Mouse (Mus musculus) cerebellum, postnatal 25 days (tissue): ENCODE results near the gene Morn3.
A peak's percentile ranks its signal among the peaks of the same experiment; 100 is the strongest.

Experiments used
- DNase-seq, 2 experiments: peaks; one replicate each; pipeline ENCODE4 v3.0.0; 2021; ENCODE audit warnings: mixed read lengths in 2 of 2

Gene Morn3

DNA sequence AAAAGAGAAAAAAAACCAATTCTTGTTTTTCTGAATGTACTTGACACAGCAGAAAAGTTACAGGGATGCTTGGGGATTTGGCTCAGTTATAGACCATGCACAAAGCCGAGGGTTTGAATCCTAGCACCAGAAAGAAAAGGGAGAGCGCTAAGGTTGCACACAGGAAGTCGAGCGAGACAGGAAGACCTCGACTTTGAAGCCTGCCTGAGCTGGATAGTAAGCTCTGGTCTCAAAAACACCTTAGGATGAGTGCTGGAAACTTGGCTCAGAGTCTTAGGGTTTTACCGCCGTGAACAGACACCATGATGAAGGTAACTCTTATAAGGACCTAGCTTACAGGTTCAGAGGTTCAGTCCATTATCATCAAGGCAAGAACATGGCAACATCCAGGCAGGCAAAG is 25.4 kb downstream of the Morn3 start:
- no peak for DNase-seq

DNA sequence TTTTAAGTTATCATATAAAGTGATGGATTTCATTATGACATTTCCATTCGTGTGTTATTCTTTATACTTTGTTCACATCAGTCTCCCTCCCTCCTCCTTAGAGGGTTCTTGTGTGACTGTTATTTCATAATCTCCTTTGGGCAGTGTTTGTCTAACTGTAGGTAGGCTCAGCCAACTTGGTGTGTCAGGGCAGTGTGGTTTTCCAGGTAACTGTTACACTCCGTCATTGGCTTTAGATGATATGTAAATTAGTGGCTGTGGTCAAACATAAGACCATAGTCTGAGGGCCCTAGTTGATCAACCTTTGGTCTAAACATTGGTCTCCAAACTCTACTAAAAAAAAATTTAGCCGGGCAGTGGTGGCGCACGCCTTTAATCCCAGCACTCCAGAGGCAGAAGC is 26.4 kb downstream of the Morn3 start:
- DNase-seq: no peak

DNA sequence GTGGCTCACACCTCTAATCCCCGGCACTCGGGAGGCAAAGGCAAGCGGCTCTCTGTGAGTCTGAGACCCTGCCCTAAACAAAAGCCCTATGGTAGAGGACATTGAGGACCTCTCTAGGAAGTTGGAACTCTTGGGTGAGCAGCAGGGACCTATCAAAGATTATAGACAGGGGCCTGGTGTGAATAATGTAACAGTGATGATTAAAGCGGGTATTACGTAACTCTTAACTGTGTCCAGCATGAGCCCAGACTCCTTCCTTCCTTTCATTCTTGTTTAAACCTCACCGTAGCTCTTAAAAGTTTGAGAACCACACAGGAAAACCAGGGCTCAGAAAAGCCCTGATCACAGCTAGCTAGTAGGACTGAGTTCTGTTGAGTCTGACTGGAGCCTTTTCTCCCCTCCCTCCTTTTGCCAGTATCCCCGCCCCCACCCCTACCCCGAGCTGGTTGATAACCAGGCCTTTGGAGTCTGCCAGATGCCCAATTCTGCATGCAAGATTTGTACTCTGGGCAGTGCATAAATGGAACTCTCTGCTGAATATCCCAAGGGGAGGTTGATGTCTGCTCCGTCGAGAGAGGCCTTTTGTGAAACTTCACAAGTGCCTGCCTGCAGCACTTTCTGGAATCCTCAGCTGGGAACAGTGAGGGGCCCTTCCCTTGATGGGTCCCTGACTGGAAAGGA is 27.3 kb downstream of the Morn3 start:
- no peak for DNase-seq

DNA sequence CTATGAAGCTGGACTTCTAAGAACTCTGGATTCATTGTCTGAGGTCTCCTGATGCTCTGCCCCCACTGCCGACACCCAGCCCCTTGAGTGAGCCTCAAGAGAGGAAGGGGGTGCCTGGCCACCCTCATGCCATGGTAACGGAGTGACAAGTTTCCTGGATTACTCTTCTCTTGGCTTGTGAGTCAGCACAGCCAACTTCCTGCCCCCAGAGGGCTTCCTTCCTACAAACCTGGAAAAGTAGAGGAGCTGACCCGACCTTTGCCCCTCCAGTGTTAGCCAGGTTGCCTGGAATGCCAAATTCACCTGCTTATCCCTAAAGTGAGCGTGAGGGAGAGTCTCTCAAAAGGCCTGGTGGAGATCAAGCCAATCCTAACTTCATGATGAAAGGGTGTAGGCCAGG is 29.3 kb downstream of the Morn3 start:
- DNase-seq: no peak

DNA sequence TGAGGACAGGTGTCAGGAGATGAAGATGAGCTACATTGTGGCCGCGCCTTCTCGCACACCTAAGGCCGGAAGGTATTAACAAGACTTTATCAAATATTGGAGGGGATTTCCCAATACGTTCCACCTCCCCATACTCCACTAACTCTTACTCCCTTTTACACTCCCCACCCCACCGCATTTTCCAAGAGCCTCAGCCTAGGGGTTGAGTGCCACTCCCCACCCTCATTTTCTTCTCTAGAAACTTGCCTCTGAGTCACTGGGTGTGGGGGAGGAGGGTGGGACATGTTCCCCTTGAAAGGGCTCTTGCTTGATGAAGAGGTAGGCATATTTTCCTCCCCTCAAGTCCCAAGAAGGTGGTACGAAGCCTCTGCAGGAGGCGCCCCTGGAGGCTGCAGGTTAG is 30.9 kb downstream of the Morn3 start:
- DNase-seq: no peak

DNA sequence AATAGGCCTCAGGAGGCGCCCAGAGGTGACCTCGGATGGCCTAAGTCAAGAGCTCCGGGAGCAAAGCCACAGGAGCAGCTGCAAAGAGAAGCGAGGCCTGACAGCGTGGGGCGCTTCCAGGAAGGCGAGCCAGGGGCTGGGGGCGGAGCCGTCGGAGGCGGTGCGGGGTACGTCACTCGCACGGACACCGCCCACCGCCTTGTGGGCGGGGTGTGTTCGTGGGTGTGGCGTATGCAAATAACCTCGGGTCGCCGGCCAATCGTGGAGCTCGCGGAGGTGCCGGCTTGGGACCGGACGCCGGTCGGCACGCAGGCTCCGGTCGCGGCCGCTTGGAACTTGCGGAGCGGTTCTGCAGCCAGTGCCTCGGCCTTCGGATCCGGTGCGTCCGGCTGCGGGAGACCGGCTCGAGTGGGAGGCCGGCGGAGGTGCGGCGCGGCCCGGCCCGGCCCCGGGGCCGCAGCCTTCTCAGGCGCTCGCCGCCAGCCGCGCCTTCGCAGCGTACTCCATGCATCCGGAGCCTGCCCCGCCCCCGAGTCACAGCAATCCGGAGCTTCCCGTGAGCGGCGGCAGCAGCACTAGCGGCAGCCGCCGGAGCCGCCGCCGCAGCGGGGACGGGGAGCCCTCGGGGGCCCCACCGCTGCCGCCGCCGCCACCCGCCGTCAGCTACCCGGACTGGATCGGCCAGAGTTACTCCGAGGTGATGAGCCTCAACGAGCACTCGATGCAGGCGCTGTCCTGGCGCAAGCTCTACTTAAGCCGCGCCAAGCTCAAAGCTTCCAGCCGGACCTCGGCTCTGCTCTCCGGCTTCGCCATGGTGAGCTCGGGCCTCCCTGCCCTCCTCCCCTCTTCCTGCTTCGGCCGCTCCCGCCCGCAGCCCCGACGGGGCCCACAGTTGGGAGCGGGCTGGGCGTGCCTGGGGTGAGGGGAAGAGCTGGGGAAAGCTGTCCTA is 31.8 kb downstream of the Morn3 start, which contains the start of gene Orai1:
Gene Orai1 (plus strand): TSS at position 322 of the 949 bp plus-strand sequence.
- peak; percentile 98 to 99 for DNase-seq

DNA sequence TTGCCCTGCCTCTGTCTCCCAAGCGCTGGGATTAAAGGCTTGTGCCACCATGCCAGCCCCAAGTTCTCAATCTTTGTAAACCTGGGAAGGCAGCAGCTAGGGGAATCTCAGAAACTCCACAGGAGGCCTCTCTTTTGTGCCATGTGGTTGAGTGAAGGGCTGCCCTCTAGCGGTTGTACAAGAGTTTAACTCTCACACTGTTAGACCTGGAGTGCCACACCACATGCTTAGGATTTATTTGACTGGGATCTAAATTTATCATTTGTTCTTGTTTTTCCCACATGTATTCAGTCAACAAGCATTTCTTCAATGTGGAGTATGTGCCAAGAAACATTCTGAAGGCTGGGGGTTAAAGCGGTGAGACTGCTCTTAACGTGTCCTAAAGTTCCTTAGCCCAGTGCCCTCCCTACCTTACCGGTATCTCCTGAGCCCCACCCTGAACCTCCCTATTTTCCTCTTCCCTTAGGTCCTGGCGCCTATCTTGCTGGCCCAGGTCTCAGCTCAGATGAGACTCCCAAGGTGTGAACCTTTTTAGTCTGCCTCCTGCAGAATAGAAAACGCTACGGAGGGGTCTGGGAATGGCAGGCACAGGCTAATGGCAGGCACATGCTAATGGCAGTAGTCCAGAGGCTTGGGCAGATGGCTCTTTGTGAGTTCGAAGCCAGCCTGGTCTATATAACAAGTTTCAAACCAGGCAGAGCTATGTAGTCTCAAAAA is 33.1 kb downstream of the Morn3 start:
- DNase-seq: peak; percentile 73 to 84

DNA sequence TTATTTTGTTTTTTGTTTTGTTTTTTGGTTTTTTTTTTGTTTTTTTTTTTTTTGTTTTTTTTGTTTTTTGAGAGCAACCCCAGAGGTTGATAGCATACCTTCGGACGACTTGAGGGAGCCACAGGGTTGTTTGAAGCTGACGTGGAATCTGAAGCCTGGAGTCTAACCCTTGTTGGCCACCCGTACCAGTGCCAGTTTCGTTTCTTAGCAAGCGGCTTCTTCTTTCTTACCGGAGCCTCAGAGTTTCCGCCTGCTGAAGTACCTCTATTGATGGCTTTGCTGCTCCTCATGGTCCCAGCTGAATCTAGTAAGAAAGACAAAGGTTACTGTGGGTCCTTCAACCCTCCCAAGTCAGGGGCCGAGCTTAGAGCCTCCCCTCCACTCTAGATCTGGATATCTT is 35.1 kb downstream of the Morn3 start:
- no peak for DNase-seq

DNA sequence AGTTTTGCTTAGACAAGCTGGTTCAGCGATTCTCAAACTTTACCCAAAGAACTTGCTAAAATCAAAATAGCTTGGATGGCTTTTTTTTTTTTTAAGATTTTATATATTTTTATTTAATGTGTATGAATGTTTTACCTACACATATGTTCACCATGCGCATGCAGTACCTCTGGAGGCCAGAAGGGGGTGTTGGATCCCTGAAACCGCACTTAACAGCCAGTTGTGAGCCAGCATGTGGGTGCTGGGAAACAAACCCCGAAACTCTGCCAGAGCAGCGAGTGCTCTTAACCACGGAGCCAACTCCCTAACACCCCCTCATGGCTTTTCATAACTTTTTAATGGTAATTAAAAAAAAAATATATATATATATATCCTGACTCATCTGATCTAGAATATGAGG is 36.0 kb downstream of the Morn3 start:
- peak in 1 of 2 experiments; percentile 43 for DNase-seq

DNA sequence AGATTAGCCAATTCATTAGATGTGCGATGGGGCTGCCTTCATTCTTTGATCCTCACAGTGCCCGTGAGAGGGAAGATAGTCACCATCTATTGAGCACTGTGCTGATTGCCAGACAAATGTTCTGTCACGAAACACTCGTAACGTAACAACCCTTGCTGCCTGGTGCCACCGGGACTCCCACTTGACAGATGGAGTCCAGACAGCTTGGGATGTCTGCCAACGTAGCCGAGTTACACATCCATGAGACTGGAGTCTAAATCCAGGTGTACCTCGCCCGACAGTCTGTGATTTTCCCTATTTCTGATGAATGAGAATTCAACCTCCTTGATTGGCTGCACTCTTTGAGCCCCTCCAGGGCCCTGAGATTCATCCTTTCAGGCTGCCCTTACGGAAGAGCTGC is 36.9 kb downstream of the Morn3 start:
- peak; percentile 73 to 84 for DNase-seq

DNA sequence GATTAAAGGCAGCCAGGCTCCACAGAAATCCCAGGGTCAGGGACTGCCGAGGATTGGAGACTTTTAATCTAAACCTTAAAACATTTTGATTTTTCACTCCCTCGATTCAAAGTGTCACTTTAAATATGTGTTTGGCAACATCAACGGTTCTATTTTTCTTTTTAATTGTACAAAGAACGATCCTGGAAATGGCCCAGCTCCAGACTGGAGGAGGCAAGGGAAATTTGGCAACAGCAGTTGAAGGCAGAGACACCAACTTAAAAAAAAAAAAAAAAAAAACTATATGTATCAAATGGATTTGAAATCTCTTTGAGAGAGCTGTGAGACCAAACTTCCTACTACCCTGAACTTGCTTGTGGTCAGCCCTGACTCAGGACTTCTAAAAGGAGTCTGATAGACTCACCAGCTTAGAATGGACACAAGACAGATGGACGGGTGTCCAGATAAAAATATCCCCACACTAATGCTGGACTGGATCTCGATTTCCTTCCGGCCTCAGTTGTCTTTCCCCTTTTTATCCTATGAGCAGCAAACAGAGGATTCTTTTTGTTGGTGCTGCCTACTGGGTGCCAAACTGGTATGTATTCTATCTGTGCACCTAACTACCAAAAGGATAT is 37.8 kb downstream of the Morn3 start:
- DNase-seq: peak in 1 of 2 experiments; percentile 45

DNA sequence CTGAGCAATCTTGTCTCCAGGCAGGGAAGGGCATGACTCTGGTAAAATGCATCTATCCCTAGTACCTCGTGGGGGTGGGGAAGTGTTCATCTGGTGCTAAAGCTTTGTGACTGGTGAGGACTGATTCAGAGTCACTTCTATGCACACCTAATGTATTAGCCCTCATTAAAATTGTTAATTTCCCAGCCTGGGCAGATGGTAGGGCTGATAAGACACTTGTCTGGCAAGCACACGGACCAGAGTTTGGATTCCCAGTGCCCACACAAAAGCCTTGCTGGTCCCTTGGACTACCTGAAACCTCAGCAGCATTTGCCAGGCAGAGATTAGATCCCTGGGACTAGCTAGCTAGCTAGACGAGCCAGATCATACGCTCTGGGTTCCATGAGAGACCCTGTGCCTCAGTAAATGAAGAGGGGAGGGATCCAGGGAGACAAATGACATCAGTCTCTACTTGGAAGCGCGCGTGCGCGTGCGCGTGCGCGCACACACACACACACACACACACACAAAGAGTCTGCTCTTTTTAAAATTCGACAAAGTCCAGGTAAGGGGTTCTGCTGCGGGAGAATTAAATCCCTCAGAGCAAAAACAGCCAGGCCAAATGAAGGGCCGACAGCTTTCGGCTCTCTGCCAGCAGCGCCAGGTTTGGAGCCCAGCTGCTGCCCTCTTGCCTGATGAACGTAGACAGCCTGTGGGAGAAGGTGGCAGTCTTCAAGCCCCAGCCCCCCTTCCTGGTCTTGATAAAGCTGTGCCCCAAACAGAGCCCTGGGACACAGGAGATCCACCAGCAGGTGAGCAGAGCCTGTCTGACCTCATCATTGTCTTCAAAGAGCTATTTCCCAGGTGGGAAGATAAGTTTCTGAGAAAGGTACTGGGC is 40.9 kb downstream of the Morn3 start:
- DNase-seq: peak; percentile 66 to 78

DNA sequence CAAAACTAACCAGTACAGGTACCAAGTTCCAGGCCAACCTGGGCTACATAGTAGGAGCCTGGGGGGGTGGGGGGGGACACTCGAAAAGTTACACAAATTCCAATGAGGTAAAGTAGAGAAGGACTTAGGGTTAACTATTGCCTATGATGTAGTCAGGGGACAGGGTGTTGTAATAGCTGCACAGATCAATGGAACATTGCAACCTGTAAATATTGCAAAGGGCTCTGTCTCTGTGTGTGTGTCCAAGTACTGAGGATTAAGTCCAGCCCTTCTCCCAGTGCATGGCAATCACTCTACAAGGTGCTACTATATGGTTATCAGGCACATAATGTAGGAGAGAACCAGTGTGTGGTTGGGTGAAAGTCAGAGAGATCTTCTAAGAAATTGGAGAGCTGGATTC is 45.9 kb downstream of the Morn3 start:
- no peak for DNase-seq

DNA sequence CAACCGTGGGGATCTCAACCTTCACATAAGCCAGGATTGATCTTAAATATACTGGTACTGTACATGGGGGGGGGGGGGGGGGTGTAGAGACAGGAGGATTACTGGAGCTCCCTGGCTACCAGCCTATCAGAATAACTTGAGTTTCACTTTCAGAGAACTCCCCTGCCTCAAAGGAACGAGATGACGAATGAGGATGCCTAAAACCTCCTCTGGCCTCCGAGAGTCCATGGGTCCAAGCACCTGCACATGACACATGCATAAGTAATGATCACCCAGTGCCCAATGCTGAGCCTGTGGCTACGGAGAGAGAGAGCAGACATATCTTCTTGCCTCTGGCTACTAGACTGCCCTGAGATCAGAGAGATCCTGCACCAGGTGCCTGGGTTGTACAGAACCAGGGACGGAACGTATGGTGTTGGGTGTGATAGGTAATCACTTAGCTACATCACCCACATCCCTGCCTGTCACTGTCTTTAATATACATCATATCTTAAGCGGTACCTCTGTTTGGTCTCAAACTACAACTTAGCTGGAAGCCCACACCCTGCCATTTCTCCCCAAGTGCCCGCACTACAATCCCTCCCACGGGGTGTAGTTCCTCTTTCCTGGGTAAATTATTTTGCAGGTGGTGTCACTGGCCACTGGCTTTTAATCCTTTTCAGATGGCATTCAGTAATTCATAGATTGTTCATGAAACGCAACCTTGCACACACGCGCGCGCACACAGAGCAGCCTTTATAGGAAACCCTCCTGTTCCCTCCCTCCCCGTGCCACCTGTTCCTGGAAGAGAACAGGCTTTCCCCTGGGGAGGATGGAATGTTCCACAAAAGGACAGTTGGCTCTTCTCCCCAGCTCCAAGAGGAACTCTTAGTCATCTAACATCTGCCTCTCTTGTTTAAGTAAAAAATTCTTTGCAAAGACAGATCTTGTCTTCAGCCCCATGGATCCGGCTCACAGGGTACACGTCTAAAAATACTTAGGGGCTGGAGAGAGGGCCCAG is 49.3 kb downstream of the Morn3 start:
- DNase-seq: peak; percentile 54 to 69

DNA sequence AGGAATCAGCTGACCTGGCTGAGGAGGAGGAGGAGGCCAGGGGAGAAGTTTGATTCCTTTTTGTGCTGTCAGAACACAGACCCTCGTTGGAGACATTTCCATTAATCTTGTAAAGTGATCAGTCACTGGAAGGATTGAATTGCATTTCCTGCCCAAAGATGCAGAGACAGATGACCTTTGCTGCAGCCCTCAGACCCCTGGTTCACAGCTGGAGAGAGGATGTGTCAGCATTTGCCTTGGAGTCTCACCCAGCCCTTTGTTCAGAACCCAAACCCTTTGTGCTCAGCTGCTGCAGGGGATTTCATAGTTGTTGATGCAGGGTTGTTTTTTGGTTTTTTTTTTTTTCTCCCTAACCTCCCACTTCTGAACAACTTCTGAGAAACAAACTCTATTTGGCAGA is 51.9 kb downstream of the Morn3 start:
- DNase-seq: no peak

DNA sequence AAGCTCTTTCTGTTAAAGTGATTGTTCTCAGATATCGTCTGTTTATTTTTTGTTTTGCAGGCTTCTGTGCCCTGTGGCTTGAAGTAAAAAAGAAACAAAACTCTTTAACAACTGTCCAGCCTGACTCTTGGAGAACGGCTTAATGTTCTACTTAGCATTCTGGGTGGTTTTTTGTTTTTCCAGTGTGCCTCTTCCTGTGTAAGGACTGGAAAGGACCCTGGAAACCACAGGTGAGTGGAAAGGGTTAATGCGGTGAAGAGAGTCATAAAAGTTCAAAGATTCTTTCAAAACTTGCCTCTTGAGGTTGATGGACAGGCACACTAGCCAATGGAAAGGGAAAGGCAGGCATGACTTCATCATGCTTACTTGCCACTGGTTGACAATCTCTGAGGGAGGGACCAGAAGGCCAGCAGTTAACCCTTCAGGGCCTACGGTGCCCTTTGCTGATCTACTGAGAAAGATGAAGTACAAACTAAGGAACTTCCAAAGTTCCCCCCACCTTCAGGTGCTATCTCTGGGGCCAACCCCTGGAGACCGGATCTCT is 52.4 kb downstream of the Morn3 start:
- DNase-seq: peak; percentile 48 to 75

DNA sequence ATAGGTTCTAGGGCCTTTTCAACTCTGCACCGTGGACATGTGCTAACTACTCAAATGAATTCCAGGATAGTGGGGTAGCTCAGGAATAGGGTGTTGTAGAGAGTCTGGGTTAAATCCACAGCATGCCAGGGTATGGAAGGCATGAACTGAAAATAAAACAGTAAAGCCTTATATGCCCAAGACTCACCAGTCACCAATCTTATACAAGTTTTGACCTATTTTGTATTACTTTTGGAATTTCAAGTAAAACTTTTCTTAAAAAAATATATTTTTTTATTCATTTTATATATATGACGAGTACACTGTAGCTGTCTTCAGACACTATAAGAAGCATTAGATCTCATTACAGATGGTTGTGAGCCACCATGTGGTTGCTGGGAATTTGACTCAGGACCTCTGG is 53.0 kb downstream of the Morn3 start:
- DNase-seq: no peak

DNA sequence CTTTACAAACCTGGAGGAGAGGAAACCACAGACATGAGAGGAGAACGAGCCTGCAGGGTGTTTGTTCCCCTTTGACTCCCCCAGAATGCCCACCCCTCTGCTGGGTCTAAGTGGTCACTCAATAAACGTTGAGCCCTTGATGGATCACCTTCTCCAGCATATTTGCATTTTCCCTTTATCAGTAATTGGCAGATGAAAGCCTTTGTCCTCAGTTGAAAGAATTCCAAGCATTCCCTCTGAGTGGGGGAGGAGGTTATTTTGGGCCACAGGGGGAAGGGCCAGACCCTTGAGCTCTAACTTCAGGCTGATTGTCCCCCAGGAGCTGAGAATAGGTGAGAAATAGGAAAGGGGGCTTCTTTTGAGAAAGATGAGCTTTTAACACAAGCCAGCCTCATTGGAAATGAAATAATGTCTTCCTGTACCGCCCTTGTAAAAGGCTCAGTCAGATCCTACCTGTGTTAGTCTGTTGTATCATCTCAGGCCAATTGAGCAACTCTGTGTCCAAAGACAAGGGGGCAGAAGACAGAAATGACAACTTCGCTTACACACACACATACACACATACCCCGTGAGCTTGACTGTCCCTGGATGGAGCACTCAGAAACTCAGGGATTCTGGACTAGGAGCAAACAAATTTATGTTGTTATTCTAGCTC is 55.3 kb downstream of the Morn3 start:
- no peak for DNase-seq

DNA sequence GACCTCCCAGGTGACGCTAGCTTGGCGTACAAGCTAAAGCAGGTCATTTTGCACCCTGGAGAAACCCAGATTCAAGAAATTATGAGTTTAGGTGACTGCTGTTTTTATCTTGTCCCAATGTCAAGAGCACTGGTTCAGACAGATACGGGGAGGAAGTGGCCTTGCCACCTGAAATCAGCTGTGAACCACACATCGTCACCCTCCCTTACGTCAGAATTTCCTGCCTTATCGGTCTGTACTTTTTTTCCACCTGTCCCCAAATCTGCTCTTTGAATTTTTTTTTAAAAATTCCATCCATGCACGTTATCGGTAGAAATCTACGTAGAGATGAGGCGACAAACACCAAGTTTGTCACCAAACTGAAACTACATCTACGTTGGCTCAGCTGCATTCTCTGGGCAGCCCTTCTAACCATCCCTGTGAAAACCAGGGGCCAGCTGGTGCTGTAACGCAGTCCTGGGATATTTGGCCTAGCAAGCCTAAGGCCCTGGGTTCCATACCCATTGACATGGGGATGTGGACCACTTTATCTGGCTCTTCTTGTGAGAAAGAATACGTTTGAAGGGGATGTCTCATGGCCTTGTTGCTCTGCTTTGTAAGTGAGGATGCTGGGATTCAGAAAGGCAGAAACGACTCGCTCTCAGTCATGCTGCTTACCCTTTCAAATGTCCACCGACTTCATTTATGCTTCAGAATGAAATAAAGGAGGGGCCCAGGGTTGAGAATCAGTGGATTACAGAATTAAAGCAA is 56.2 kb downstream of the Morn3 start:
- peak; percentile 37 to 43 for DNase-seq
